Mouse (Mus musculus): ENCODE measurements at regions not wholly inside any gene's neighbourhood (a gene's known extent, or its start where the extent isn't known, plus 50 kb on each side); places are given as distances from the start of the nearest gene placed in this dataset.
A peak's percentile ranks its signal among the peaks of the same experiment; 100 is the strongest.

DNA sequence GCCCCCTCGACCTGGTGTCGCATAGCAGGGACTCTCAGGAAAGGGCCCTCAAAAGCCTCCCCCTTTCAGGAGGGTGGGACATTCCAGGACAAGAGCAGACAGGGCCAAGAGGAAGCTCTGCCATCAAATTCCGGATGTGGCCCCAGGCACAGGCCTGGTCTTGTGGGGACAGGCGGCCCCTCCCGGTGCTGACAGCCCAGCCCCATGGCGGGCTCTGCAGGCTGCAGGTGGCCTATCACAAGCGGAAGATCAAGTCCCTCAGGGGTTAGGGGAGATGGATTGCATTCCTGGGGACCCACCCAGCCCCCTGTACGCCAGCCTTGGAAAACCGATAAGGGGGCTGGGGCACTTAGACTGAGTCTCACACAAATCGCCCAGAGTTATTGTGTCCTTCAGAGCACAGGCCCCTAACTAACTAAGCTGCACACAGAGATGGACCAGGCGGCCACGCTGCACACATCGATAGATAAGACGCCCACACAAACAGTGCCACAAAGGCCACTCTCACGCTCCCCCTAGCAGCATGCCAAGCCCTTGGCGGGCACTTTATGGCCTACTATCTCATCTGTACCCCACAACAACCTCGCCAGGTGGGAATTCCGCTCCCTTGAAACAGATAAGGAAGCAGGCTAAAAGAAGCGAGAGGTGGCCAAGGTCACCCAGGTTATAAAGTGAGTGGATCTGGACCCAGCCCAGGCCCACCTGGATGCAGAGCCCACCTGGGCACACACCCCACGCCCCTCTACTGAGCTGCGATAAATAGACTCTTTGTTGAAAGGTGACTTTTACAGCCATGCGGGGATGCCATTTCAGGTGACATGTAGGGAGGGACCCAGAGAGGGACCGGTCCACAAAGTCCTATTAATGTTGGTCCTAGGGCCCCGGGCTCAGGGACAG, 55.5 kb downstream of the Gm5294 start:
- peak; percentile 34 for DNase-seq

GRCm38 (mm10) chr5:138881649-138882226, 61.9 kb downstream of the Gm5294 start:
- no peak for DNase-seq

DNA sequence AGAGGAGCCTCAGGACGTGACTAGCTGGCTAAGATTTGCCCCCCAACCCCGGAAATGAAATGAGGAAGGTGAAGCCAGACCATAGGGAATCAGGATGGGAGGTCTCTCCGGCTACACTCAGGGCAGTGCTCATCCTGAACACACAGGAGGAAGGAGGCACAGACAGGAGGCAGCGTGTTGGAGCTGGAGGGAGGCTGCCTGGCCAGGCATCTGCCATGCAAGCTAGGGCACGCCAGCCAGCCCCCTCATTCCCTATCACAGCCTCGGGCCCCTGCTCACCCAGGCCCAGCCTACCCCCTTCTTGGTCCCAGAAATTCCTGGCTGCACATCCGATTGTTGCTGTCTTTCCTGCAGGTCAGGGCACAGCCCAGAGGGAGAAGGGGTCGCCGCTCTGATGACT, 63.7 kb downstream of the Gm5294 start:
- DNase-seq = no peak

- peak; percentile 38 for DNase-seq
Observed at GRCm38 (mm10) chr5:138885905-138886304, 66.0 kb downstream of the Gm5294 start.

DNA sequence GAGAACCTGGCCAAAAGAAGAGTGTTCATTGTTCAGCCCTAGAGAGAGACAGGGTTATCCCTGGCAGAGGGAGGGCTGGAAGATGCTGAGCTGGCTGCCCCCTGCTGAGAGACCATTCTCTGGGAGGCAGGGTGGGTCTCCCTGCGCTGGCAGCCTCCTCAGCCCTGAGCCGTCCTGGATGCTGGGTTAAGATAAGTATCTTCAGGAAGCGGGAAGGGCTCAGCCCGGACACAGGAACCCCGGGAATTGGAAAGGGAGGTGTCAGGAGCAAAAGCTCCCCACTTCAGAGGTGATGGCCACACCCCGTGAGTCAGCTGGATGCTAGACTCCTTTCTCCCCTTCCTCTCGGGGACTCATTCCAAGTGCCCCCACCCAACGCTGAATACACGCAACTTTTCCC, 68.9 kb downstream of the Gm5294 start:
- DNase-seq = peak; percentile 63

DNA sequence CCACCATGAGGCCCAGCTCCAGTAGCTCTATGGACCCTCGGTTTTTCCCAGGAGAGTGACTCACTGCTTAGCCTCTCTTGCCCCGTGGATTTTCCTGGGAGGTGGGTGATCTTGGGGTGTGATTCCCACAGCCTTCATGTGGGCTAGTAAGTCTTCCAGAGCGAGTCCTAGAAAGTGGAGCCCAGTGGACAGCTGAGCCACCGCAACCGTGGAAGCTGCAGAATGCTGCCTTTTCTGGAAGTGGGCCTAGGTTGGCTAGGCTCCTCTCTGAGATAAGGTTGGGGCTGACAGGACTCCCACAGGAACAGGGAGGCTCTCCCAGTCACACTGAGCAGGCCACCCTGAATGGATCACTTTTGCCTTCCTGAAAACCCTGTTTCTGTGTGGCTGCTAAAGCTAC, 69.9 kb downstream of the Gm5294 start:
- no peak for DNase-seq

- no peak for DNase-seq
Observed at GRCm38 (mm10) chr5:138894496-138894895, 74.6 kb downstream of the Gm5294 start.

GRCm38 (mm10) chr5:138897255-138897654, 77.4 kb downstream of the Gm5294 start:
- DNase-seq = no peak

GRCm38 (mm10) chr5:138898440-138898839, 78.6 kb downstream of the Gm5294 start:
- no peak for DNase-seq

GRCm38 (mm10) chr5:138900952-138901599, 81.2 kb downstream of the Gm5294 start:
- no peak for DNase-seq

DNA sequence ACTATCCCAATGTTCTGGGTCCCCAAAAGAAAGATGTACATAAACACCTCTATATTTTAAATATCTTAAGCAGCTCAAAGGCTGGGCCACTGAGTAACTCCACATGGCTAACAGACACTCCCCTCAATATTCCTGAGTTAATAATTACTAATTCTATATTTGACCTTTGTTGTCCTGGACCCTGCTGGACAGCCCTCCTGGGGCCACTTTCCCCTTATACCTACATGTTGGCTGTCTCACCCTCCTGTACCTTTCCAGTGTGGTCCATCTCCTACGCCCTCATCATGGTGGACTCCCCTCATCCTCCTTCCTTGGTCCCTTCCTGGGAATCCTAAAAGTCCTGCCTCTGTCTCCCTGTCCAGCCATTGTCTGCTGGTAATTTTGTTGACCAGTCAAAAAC, 82.4 kb downstream of the Gm5294 start:
- no peak for DNase-seq

DNA sequence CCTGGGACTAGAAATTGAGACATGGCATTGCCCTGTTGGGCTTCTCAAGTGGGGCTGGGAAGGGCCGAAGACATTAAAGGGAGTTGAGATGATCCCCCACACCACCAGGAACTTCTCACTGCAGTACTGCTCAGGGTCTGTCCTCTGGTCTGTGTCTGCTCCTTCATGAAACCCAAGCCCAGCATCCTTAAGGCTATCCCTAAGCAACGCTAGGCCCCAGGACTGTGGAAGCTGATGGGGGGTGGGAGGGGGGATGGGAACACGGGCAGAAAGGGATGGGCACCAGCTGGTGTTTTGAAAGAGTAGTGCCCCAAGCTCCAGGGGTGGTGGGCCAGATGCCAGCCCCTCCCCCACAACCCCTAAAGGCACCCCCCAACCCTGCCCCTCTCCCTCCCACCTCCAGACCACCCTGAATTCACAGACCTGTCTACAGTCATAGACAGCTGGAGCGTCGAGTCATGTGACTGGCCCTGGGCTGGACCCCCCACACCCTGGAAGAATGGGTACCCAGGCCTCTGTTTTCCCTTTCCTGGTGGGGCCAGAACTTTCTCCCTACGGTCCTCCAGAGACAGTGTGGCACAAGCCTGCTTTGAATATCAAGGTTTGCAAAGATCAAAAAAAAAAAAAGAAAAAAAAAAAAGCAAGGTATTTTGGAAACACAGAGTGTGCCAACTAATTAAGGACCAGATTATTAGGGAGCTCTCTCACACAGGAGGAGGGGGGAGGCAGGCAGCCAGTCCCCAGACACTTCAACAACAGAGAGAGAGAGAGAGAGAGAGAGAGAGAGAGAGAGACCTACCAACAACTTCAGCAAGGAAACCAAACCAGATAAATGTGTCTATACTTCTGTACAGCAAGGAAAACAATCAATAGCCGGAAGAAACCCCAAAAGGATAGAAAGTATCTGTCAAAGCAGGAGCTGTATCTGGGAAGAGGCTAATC, 85.1 kb downstream of the Pdgfa start:
- DNase-seq = no peak

GRCm38 (mm10) chr5:138912711-138913105, 84.5 kb downstream of the Pdgfa start:
- DNase-seq = no peak

GRCm38 (mm10) chr5:138915068-138915467, 82.1 kb downstream of the Pdgfa start:
- DNase-seq = no peak

DNA sequence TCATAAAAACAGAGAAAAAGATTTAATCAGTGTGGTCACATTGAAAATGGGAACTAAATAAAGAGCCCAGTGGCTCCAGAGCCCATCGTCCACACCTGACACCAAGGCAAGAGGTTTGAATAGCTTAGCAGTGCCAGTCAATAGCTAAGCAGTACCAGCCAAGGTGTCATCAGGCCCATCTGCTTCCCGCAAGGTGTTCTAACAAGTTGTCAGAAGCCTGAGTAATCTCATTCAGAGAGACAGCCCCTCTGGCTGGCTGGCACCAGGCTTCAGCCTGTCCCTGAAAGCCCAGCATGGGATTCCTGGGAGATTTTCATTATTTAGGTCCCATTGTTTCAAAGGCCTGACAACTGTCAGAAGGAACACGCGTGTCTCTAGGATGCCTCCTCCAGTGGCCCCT, 81.7 kb downstream of the Pdgfa start:
- no peak for DNase-seq

GRCm38 (mm10) chr5:138920156-138920845, 76.9 kb downstream of the Pdgfa start:
- peak; percentile 94 for DNase-seq

GRCm38 (mm10) chr5:138922116-138922515, 75.1 kb downstream of the Pdgfa start:
- DNase-seq = no peak

All from kidney, adult 11 months (tissue).